Mouse (Mus musculus) inflammation-experienced regulatory T-cells, adult 16 weeks (primary cell): ENCODE data around the gene Spag8. TPM values are rescaled to one million over a fixed set of nuclear protein-coding genes. Genes with fewer than 3 reads are reported as not detected.

Experiments
- polyA plus RNA-seq: library from polyadenylated mRNA; unstranded; fragments of 100-300 nt; shearing (Covaris generic); gene quantifications from one replicate; pipeline ENCODE4 v1.2.1, GENCODE M21; 2017

Gene Spag8
- 0.50 TPM for polyA plus RNA-seq

GRCm38 (mm10) chr4:43653161-43654015, at the start of gene Spag8:
Gene Spag8, minus strand, starts transcription at chr4:43653594.

GRCm38 (mm10) chr4:43700707-43701106, 47.3 kb upstream of the Spag8 start, which contains the start of gene Olfr70:
Gene Olfr70, minus strand, starts transcription at chr4:43700807.

GRCm38 (mm10) chr4:43668782-43669427, 15.5 kb upstream of the Spag8 start, which contains the start of the genes Tmem8b and Fam221b:
Gene Tmem8b, plus strand, starts transcription at chr4:43668971.
Gene Fam221b, minus strand, starts transcription at chr4:43669145.

GRCm38 (mm10) chr4:43656339-43657109, 3.1 kb upstream of the Spag8 start, which contains the start of gene Hint2:
Gene Hint2, minus strand, starts transcription at chr4:43656466.

DNA sequence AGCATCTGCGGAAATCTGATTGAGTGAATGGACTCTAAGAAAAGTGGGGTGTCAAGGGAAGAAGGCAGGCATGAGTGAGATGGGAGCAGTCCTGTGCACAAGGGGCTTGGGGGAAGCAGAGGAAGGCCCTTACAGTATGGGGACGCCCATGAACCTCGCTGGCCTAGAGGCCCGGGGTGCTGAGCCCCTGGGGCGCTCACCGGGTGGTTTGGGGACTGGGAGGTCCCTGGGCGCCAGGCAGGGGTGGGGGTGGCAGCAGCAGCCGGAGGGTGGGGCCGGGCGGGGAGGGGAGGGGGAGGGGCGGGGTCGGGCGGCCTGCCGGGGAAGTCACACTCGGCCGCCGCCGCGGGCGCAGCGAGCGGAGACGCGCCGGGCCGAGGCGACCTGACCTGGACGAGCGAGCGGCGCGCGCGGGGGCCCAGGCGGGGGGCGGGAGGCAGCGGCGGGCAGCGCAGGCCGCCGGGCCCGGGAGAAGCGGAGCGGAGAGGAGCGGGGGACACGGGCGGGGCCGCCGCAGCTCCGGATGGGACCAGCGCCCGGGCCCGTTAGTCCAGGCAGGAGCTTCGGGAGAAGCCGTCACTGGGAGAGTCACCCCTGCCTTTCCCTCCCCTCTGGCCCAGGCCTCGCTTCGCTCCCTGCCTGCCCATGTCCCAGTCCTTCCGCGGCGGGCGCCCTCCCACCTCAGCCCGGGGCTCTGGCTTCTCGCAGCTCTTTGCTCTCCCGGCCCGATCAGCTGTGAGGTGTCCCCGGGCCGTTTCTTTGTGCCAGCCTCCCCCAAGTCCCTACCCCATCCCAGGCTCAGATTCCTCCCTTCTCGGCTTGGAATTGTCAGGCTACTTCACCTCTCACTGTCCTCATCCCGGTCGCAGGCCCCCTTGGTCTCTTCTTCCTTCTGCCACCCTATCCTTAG, 22.1 kb downstream of the Spag8 start, which contains the start of gene Npr2:
Gene Npr2 (plus strand): TSS at position 890 of the 910 bp plus-strand sequence.

Other genes with a start within 250 kb of the Spag8 start
- not detected for gene Fam166b, start 224.5 kb downstream of the Spag8 start, polyA plus RNA-seq
- 0.61 TPM for gene Tesk1, start 211.7 kb downstream of the Spag8 start, polyA plus RNA-seq
- gene Cd72, start 199.0 kb downstream of the Spag8 start, polyA plus RNA-seq: 85.9 TPM
- gene Sit1, start 169.9 kb downstream of the Spag8 start, polyA plus RNA-seq: 156 TPM
- gene Ccdc107, start 160.7 kb downstream of the Spag8 start, polyA plus RNA-seq: 96.1 TPM
- 6.2 TPM for gene Arhgef39, start 153.9 kb downstream of the Spag8 start, polyA plus RNA-seq
- gene Car9, start 146.6 kb downstream of the Spag8 start, polyA plus RNA-seq: 1.0 TPM
- not detected for gene Tpm2, start 129.8 kb downstream of the Spag8 start, polyA plus RNA-seq
- 96.5 TPM for gene Creb3, start 91.3 kb downstream of the Spag8 start, polyA plus RNA-seq
- 397 TPM for gene Tln1, start 90.9 kb downstream of the Spag8 start, polyA plus RNA-seq
- gene Rgp1, start 74.9 kb downstream of the Spag8 start, polyA plus RNA-seq: 21.7 TPM
- gene Gba2, start 74.7 kb downstream of the Spag8 start, polyA plus RNA-seq: 35.9 TPM
- gene Msmp, start 69.1 kb downstream of the Spag8 start, polyA plus RNA-seq: 3.5 TPM
- gene Npr2, start 21.7 kb downstream of the Spag8 start, polyA plus RNA-seq: not detected
- 79.8 TPM for gene Hint2, start 2.9 kb upstream of the Spag8 start, polyA plus RNA-seq
- 0.89 TPM for gene Tmem8b, start 15.4 kb upstream of the Spag8 start, polyA plus RNA-seq
- gene Fam221b, start 15.6 kb upstream of the Spag8 start, polyA plus RNA-seq: 1.2 TPM
- not detected for gene Olfr70, start 47.2 kb upstream of the Spag8 start, polyA plus RNA-seq
- not detected for gene Olfr71, start 56.7 kb upstream of the Spag8 start, polyA plus RNA-seq
- gene Hrct1, start 73.6 kb upstream of the Spag8 start, polyA plus RNA-seq: not detected
- not detected for gene Spaar, start 76.4 kb upstream of the Spag8 start, polyA plus RNA-seq
- not detected for gene Olfr159, start 117.4 kb upstream of the Spag8 start, polyA plus RNA-seq
- gene Olfr156, start 170.3 kb upstream of the Spag8 start, polyA plus RNA-seq: not detected
- gene Olfr157, start 186.6 kb upstream of the Spag8 start, polyA plus RNA-seq: 0.10 TPM
- gene Olfr155, start 198.0 kb upstream of the Spag8 start, polyA plus RNA-seq: not detected
- gene Reck, start 221.9 kb upstream of the Spag8 start, polyA plus RNA-seq: 4.0 TPM